8 mouse cellular contexts compared by ENCODE assay signal in genomic region chr13:64273891-64274844, GRCm38 (mm10). TPM values are rescaled to one million over a fixed set of nuclear protein-coding genes. Genes with fewer than 3 reads are reported as not detected.
DNase-seq lines count a peak whose midpoint lies in the region; ATAC-seq and TF ChIP-seq lines count a peak whose summit lies in the region.

No protein-coding gene starts in this region.

- H3K4me2 ChIP-seq in limb, embryonic 14.5 days (replicated peaks; ENCODE audit: low read depth, low read length, severe bottlenecking) = peak overlapping the region; percentile 100
- H3K4me2 ChIP-seq in myocyte (ENCODE audit: low read depth) = peak overlapping the region; percentile 85

- no peaks in the 10 kb centered on the region for H3K9me3 ChIP-seq in embryonic facial prominence, embryonic 10.5 days
- H3K9me3 ChIP-seq in hindbrain, embryonic 10.5 days = no peaks in the 10 kb centered on the region
- H3K9me3 ChIP-seq in limb, embryonic 14.5 days (ENCODE audit: control insufficient read depth, low read length) = no peaks in the 10 kb centered on the region

- TF ChIP-seq POLR2A in kidney, adult 2 months (IDR thresholded peaks at IDR 0.05; ENCODE audit: low read depth, low read length) = no peak
- TF ChIP-seq POLR2A in limb, embryonic 14.5 days (IDR thresholded peaks at IDR 0.05; ENCODE audit: borderline replicate concordance, extremely low read depth, insufficient read depth, insufficient read length) = no peak
- no peak for TF ChIP-seq POLR2A in myocyte (IDR thresholded peaks at IDR 0.05; ENCODE audit: insufficient read length, low read depth)

- peak; percentile 30 for DNase-seq in kidney, adult 2 months
- DNase-seq in kidney, adult 11 months = no peak
- peak; percentile 46 for DNase-seq in NIH3T3 (ENCODE audit: low read depth)
- peak; percentile 49 for DNase-seq in embryonic facial prominence, embryonic 10.5 days (ENCODE audit: low spot score)
- DNase-seq in hindbrain, embryonic 10.5 days (ENCODE audit: low spot score) = peak; percentile 58
- peak; percentile 59 for DNase-seq in limb, embryonic 14.5 days (ENCODE audit: low spot score)
- peak; percentile 27 to 28 for DNase-seq in thymus, postnatal 36 days

- WGBS in kidney, adult 2 months = 3% methylated on average over 92 of the region's 95 CpGs
- WGBS in embryonic facial prominence, embryonic 10.5 days = under 1% methylated on average over 95 of the region's 95 CpGs
- WGBS in hindbrain, embryonic 10.5 days = under 1% methylated on average over 95 of the region's 95 CpGs
- under 1% methylated on average over 67 of the region's 95 CpGs for WGBS in limb, embryonic 14.5 days

- H3ac ChIP-seq in myocyte (ENCODE audit: control insufficient read depth, insufficient read length) = peak overlapping the region; percentile 40

- no peaks in the 10 kb centered on the region for H3K36me3 ChIP-seq in kidney, adult 2 months (ENCODE audit: control insufficient read depth, insufficient read depth, low read length)
- no peaks in the 10 kb centered on the region for H3K36me3 ChIP-seq in embryonic facial prominence, embryonic 10.5 days (replicated peaks)
- H3K36me3 ChIP-seq in hindbrain, embryonic 10.5 days = no peaks in the 10 kb centered on the region
- H3K36me3 ChIP-seq in limb, embryonic 14.5 days (ENCODE audit: control insufficient read depth, insufficient read depth, low read length) = no peaks in the 10 kb centered on the region
- no peaks in the 10 kb centered on the region for H3K36me3 ChIP-seq in myocyte (ENCODE audit: control insufficient read depth, insufficient read depth)

- no peak for TF ChIP-seq CTCF in kidney, adult 2 months (conservative IDR thresholded peaks at IDR 0.05; ENCODE audit: insufficient read depth, insufficient read length, low read depth, low read length)

- no peak overlapping the region for H3K27ac ChIP-seq in kidney, adult 2 months (ENCODE audit: insufficient read depth, low read depth, low read length)
- H3K27ac ChIP-seq in embryonic facial prominence, embryonic 10.5 days (replicated peaks) = peak overlapping the region; percentile 86
- H3K27ac ChIP-seq in hindbrain, embryonic 10.5 days = peak overlapping the region; percentile 91
- H3K27ac ChIP-seq in limb, embryonic 14.5 days (replicated peaks; ENCODE audit: low read depth, low read length) = no peak overlapping the region

- H3K9ac ChIP-seq in limb, embryonic 14.5 days (ENCODE audit: low read depth, low read length, severe bottlenecking) = peak overlapping the region; percentile 71

- peak; percentile 63 for ATAC-seq in limb, embryonic 14.5 days (ENCODE audit: low FRiP score, low read depth)

- H3K79me2 ChIP-seq in myocyte (ENCODE audit: control insufficient read depth, insufficient read depth) = peaks cover 3% of the 10 kb centered on the region

- no peaks in the 10 kb centered on the region; the same call in 1 of the 2 replicates for H3K27me3 ChIP-seq in kidney, adult 2 months (replicated peaks; ENCODE audit: control insufficient read depth, insufficient read depth, low read length)
- H3K27me3 ChIP-seq in embryonic facial prominence, embryonic 10.5 days (replicated peaks; ENCODE audit: low read depth, poor library complexity, severe bottlenecking) = peaks cover 17% of the 10 kb centered on the region
- peaks cover 23% of the 10 kb centered on the region for H3K27me3 ChIP-seq in hindbrain, embryonic 10.5 days (ENCODE audit: insufficient read depth, poor library complexity, severe bottlenecking)
- H3K27me3 ChIP-seq in limb, embryonic 14.5 days (ENCODE audit: control insufficient read depth, insufficient read depth, low read length) = no peaks in the 10 kb centered on the region
- H3K27me3 ChIP-seq in myocyte (ENCODE audit: control insufficient read depth, insufficient read depth, insufficient read length) = no peaks in the 10 kb centered on the region

- H3K4me1 ChIP-seq in kidney, adult 2 months (ENCODE audit: control insufficient read depth, insufficient read depth, low read length) = peaks cover 3% of the 10 kb centered on the region; the same call in 1 of the 2 replicates
- H3K4me1 ChIP-seq in embryonic facial prominence, embryonic 10.5 days = peaks cover 20% of the 10 kb centered on the region; the same call in 1 of the 2 replicates
- peaks cover 23% of the 10 kb centered on the region for H3K4me1 ChIP-seq in hindbrain, embryonic 10.5 days (replicated peaks)
- H3K4me1 ChIP-seq in limb, embryonic 14.5 days (ENCODE audit: control insufficient read depth, insufficient read depth, low read length) = no peaks in the 10 kb centered on the region

- peak overlapping the region; percentile 63 for H3K4me3 ChIP-seq in kidney, adult 2 months (ENCODE audit: insufficient read depth, low read depth, low read length)
- H3K4me3 ChIP-seq in embryonic facial prominence, embryonic 10.5 days = peak overlapping the region; percentile 80
- H3K4me3 ChIP-seq in hindbrain, embryonic 10.5 days = peak overlapping the region; percentile 85
- H3K4me3 ChIP-seq in limb, embryonic 14.5 days (replicated peaks; ENCODE audit: low read length) = peak overlapping the region; percentile 85
- peak overlapping the region; percentile 41 for H3K4me3 ChIP-seq in myocyte

TF ChIP-seq in myocyte, 11 proteins besides CTCF, POLR2A, EP300 and RAD21:
- TF ChIP-seq TCF12 (IDR thresholded peaks at IDR 0.05; ENCODE audit: insufficient read depth, poor library complexity, severe bottlenecking) (no peak), MYOD1 (IDR thresholded peaks at IDR 0.05; ENCODE audit: control insufficient read depth in 1 of 3, insufficient read length in 2 of 3, low read depth in 2 of 3) (no peak), TCF3 (IDR thresholded peaks at IDR 0.05; ENCODE audit: insufficient read length, low read depth) (no peak), E2F4 (IDR thresholded peaks at IDR 0.05; ENCODE audit: insufficient read depth) (no peak), MAX (IDR thresholded peaks at IDR 0.05; ENCODE audit: low read depth) (no peak), POLR2AphosphoS2 (IDR thresholded peaks at IDR 0.05; ENCODE audit: insufficient read length, low read depth) (peak; percentile 43), CEBPB (IDR thresholded peaks at IDR 0.05; ENCODE audit: insufficient read depth, poor library complexity, severe bottlenecking) (no peak), REST (IDR thresholded peaks at IDR 0.05; ENCODE audit: insufficient read depth, insufficient read length) (no peak), USF1 (IDR thresholded peaks at IDR 0.05; ENCODE audit: low read depth) (no peak), MYOG (IDR thresholded peaks at IDR 0.05; ENCODE audit: control insufficient read depth in 1 of 3, insufficient read depth in 1 of 3, insufficient read length in 2 of 3, low read depth in 2 of 3) (peak in 1 of 3 experiments; percentile 14), SRF (IDR thresholded peaks at IDR 0.05; ENCODE audit: control insufficient read depth, insufficient read length, low read depth) (no peak)
TF ChIP-seq in myocyte: peak in this region for 2.

RNA-seq across cellular contexts. Expression of gene Cdc14b, which starts 0.9 kb away (rescaled TPM):
- 7.5 and 7.7 TPM in 2 replicates for polyA plus RNA-seq in kidney, adult 2 months (2012; rRNA removed)
- polyA plus RNA-seq in embryonic facial prominence, embryonic 10.5 days (2016; fragmentation: Nextera tagmentation; extraction: Ambion mirVana) = 28.4 and 32.2 TPM in 2 replicates
- 11.2 and 16.3 TPM in 2 replicates for polyA plus RNA-seq in hindbrain, embryonic 10.5 days (2016; fragmentation: Nextera tagmentation; extraction: Ambion mirVana)
- polyA plus RNA-seq in limb, embryonic 14.5 days (2012; rRNA removed) = 15.3 TPM in 2 replicates
- polyA plus RNA-seq in limb, embryonic 14.5 days (2014; fragmentation: Nextera tagmentation; extraction: Ambion mirVana) = 16.1 and 18.2 TPM in 2 replicates
- polyA plus RNA-seq in myocyte (2012; fragmentation: generic; extraction: Trizol) = 4.4 TPM

RNA-seq across cellular contexts. Expression of gene Aaed1, which starts 38.3 kb away (rescaled TPM):
- polyA plus RNA-seq in kidney, adult 2 months (2012; rRNA removed) = 22.6 and 25.5 TPM in 2 replicates
- polyA plus RNA-seq in embryonic facial prominence, embryonic 10.5 days (2016; fragmentation: Nextera tagmentation; extraction: Ambion mirVana) = 31.3 and 33.5 TPM in 2 replicates
- 21.5 and 26.7 TPM in 2 replicates for polyA plus RNA-seq in hindbrain, embryonic 10.5 days (2016; fragmentation: Nextera tagmentation; extraction: Ambion mirVana)
- 19.3 and 19.8 TPM in 2 replicates for polyA plus RNA-seq in limb, embryonic 14.5 days (2012; rRNA removed)
- 31.9 and 32.8 TPM in 2 replicates for polyA plus RNA-seq in limb, embryonic 14.5 days (2014; fragmentation: Nextera tagmentation; extraction: Ambion mirVana)
- polyA plus RNA-seq in myocyte (2012; fragmentation: generic; extraction: Trizol) = 12.1 TPM

Comparison
In these comparisons a context has a peak if more than half of its experiments do, and no peak if none do; other contexts are left out.
1. H3K27ac ChIP-seq: peak in embryonic facial prominence, embryonic 10.5 days (single experiment) and hindbrain, embryonic 10.5 days (single experiment); none in kidney, adult 2 months (single experiment) and limb, embryonic 14.5 days (single experiment).
2. Peak in every context shown above with its lines, with median percentiles within 50 percentile points of each other: H3K4me3 ChIP-seq.